Mouse (Mus musculus): Measurements from ENCODE around the gene Cnot6l. TPM values are rescaled to one million over a fixed set of nuclear protein-coding genes. Genes with fewer than 3 reads are reported as not detected.

The Cnot6l gene
- total RNA-seq, 2 experiments from 2014 or later: 45.4 to 51.7 TPM

Other genes with a start within 250 kb of the Cnot6l start
- gene Cxcl13, start 207.2 kb downstream of the Cnot6l start, total RNA-seq (2021): 1 to 10 TPM; 2.3 to 9.9 TPM
- gene Mrpl1, start 45.3 kb upstream of the Cnot6l start, total RNA-seq (2021): 10 to 100 TPM; 32.0 to 32.3 TPM
- gene Fras1, start 209.8 kb upstream of the Cnot6l start, total RNA-seq (2021): 1 to 10 TPM; 1.0 to 1.6 TPM

Data from heart, adult 18-20 months (tissue).